Mouse (Mus musculus) CH12.LX (cell line): ENCODE results near the gene Zbtb20.

Experiments
- CHD1 ChIP-seq: IDR thresholded peaks from 2 replicates; pipeline ENCODE4 v1.6.1; 2012; ENCODE audit warnings: low read depth, low read length, improper control_type of control experiment, inconsistent platforms
- CTCF ChIP-seq, 2 experiments: IDR thresholded peaks in 1 of 2; conservative IDR thresholded peaks in 1 of 2; 2 replicates each; pipeline ENCODE4 v1.5.1; 2011 to 2012; ENCODE audit warnings: low read depth in 2 of 2, low read length in 2 of 2, improper control_type of control experiment in 1 of 2, inconsistent platforms in 1 of 2, mild to moderate bottlenecking in 1 of 2, moderate library complexity in 1 of 2
- E2F4 ChIP-seq: IDR thresholded peaks from 2 replicates; pipeline ENCODE4 v1.6.1; 2011; ENCODE audit warnings: low read depth, low read length, improper control_type of control experiment; ENCODE audit not compliant: insufficient replicate concordance
- ETS1 ChIP-seq: conservative IDR thresholded peaks from 2 replicates; pipeline ENCODE4 v1.6.1; 2012; ENCODE audit warnings: low read depth, mild to moderate bottlenecking, inconsistent platforms, low read length, improper control_type of control experiment, moderate library complexity
- MAZ ChIP-seq: IDR thresholded peaks from 2 replicates; pipeline ENCODE4 v1.6.1; 2012; ENCODE audit warnings: low read depth, mild to moderate bottlenecking, inconsistent platforms, low read length, improper control_type of control experiment, moderate library complexity
- POLR2A ChIP-seq: IDR thresholded peaks from 2 replicates; pipeline ENCODE4 v1.6.1; 2011; ENCODE audit warnings: low read depth, mild to moderate bottlenecking, improper control_type of control experiment, low read length
- POLR2AphosphoS2 ChIP-seq: IDR thresholded peaks from 2 replicates; pipeline ENCODE4 v1.6.1; 2011; ENCODE audit warnings: low read depth, low read length, improper control_type of control experiment
- TBP ChIP-seq: conservative IDR thresholded peaks from 2 replicates; pipeline ENCODE4 v1.6.1; 2011; ENCODE audit warnings: low read depth, low read length, improper control_type of control experiment
- USF1 ChIP-seq: IDR thresholded peaks from 2 replicates; pipeline ENCODE4 v1.6.1; 2014; ENCODE audit warnings: low read depth, mild to moderate bottlenecking, inconsistent platforms, low read length, improper control_type of control experiment

DNA sequence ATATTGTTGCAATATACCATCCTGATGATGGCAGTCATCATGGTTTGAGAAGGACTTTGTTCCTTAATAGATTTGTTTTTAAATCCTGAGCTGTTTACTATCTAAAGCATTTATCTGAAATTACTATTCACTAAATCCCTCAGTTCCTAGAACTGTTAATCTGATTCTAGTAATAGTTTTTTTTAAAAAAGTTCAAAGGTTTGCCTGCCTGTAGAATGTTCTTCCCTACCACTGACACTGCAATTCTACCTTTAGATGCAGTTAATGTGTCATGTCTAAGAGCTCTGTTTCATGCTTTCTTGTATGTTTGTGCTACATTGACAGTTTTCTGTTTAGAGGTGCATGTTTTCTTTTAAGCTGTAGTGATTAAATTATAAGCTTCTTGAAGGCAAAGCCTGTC, 358.6 kb downstream of the Zbtb20 start:
- no peak for TF ChIP-seq TBP
- TF ChIP-seq POLR2A, result no peak
- no peak for TF ChIP-seq USF1
- TF ChIP-seq E2F4, result no peak
- no peak for TF ChIP-seq CHD1
- no peak for TF ChIP-seq ETS1
- no peak for TF ChIP-seq MAZ
- no peak for TF ChIP-seq CTCF (conservative IDR thresholded peaks at IDR 0.05 in 1 of 2, IDR thresholded peaks at IDR 0.05 in 1 of 2; ENCODE audit: low read depth in 2 of 2, low read length in 2 of 2)
- no peak for TF ChIP-seq POLR2AphosphoS2
